Mouse (Mus musculus) ES-E14 (cell line): ENCODE measurements at regions not wholly inside any gene's neighbourhood (a gene's known extent, or its start where the extent isn't known, plus 50 kb on each side); places are given as distances from the start of the nearest gene placed in this dataset.

Experiments
- MAFK ChIP-seq: IDR thresholded peaks from 2 replicates; pipeline ENCODE4 v1.6.1; 2014; ENCODE audit warnings: mild to moderate bottlenecking, low read depth, low read length, inconsistent platforms; ENCODE audit not compliant: insufficient read depth
- ZC3H11A ChIP-seq: IDR thresholded peaks from 2 replicates; pipeline ENCODE4 v1.6.1; 2012; ENCODE audit warnings: low read depth, mild to moderate bottlenecking, inconsistent platforms, low read length, borderline replicate concordance
- ZNF384 ChIP-seq: IDR thresholded peaks from 2 replicates; pipeline ENCODE4 v1.6.1; 2012; ENCODE audit warnings: low read depth, low read length, inconsistent platforms

DNA sequence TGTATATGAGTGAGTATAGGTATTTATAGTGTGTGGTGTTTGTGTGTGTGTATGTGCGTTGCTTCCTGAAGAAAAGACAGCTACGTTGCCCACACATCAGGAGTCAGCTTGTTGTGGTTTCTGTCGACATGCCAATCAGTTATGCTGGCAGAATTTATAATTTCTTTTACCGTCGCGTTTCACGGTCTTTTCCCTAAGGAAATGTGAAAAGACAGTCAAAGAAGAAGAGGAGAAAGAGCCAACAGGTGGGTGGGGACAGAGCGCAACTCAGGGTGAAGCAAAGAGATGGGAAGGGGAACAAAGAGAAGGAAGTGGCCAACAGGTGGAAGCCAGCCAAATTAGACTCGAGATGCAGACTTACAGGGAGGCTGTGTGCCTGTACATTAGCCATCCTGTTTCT is 204.2 kb downstream of the Rpap3 start:
- TF ChIP-seq ZNF384: no peak
- no peak for TF ChIP-seq MAFK
- no peak for TF ChIP-seq ZC3H11A
